Mouse (Mus musculus) layer of hippocampus, adult 18-20 months (tissue): ENCODE measurements around the gene Duox1. TPM values are rescaled to one million over a fixed set of nuclear protein-coding genes. Genes with fewer than 3 reads are reported as not detected.
A peak's percentile ranks its signal among the peaks of the same experiment; 100 is the strongest.
"Not testable (repeated sequence)": the region's sequence is repeated elsewhere in the genome, so short reads cannot be mapped to it uniquely, and the experiment has no call there.

Source experiments
- DNase-seq, 2 experiments: peaks; one replicate each; pipeline ENCODE4 v3.0.0; 2022; ENCODE audit warnings: low spot score in 2 of 2
- total RNA-seq, 2 experiments: library from RNA; stranded (reverse); gene quantifications; 2 replicates each; pipeline ENCODE4 v1.2.3; 2021

The Duox1 gene
- total RNA-seq, 2 experiments from 2014 or later = not detected

DNA sequence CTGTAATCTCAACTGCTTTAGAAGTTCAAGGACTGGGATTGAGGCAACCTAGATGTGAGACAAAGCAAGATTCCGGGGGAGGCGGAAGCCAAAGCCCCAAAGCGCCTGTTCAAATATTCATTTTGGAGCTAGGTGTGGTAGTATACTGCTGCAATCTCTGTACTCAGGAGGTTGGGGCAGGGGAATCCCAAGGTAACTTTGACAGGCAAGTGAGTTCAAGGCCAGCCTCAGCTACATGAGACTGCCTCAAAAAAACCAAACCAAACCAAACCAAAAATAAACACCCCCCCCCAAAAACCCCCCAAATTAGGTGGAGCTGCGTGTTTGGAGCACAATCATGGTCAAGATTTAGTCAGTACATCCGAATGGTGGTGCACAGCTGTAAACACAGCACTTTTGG is 58.5 kb downstream of the Duox1 start:
- DNase-seq = no peak

DNA sequence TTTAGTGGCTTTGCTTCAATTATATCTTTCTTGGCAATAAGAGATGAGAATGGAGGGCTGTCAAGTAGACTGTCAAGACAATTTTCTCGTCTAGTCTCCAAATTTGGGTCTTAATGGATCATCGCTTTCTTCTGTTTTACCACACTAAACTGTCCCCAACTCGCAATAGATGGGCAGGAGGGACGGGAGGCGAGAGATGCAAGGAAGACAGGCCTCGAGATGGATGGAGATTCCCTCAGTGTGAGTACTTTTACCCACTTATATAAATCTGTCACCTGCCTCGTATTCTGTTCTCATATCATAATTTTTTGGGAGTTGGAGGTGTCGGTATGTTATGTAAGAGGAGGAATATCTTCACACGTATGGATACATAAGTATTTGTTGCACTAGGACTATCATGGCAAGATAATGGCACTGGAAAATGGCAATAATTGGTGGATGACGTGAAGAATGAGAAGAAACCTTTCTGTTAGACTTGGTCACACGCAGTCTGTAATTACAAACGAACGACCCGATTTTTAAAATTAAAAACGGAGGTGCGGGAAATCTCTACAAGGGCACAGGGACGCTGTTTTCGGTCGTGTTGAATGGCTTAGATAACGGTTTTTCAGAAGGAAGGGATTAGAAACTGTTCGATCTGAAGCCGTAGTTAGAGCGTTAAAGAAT is 59.3 kb downstream of the Duox1 start:
- peak in 1 of 2 experiments; percentile 51 for DNase-seq

DNA sequence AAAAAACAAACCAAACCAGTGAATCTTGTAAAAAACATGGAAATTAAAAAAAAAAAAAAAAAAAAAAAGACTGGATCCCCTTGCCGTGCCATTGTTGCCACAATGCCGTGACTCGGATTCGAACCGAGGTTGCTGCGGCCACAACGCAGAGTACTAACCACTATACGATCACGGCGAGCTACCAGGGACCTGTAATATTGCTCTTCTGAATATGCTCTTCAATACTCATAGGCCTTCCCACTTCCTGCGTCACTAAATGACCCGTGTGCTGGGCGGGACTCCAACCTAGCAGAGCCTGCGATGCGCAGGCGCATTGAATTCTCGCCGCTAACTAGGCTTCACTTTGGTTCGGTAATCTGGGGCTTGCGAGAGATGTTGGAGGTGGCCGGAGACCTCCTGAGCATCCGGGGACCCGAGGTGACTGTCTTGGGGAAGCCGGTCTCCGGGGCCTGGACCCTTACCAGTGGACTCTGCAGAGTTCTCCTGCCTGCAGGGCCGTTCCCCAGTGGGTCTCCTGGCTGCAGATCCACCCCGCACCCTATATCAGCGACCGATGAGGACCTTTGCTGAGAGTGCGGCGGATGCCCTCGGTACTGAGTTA is 60.0 kb downstream of the Duox1 start:
- DNase-seq = peak; percentile 96 to 99

DNA sequence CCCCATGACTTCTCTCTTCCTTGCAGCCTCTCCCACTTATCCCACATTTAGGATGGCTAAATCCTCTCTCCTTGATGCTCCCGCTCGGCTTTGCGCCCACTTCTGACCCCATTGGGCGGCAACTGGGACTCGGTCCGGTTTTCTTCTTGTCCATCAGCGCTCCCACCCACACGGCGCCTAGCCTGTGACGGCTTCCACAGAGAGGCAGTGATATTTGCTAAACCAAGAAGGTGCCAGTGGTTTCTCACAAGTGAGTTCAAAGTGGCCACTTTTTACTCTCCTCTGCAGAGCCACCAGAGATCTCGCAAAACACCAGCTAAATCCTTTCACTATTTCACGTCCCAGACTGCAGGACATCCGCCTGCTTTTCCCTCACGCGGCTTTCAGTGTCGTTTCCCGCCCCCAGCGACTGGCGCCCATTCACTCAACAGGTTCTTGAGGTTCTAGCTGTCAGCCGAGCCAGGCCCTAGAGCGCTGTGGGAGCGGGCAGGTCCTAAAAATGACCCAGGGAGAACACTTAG is 60.6 kb downstream of the Duox1 start:
- peak in 1 of 2 experiments; percentile 51 for DNase-seq

DNA sequence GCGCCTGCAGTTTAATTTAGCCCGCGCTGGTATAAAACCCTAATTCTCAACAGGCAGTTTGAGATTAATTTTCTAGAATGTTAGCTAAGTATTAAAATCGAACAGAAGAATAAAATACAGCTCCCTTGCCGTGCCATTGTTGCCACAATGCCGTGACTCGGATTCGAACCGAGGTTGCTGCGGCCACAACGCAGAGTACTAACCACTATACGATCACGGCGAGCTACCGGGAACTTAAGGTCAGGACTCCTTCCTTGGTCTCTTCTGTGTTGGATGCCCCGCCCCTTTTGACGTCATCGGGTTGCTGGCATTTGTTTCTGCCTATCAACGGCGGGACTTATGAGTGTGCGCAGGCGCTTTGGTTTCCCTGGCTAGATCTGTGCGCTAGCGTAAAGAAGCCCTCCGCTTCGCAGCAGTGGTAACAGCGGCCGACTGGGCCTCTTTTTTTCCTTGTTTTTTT is 61.8 kb downstream of the Duox1 start:
- peak; percentile 95 to 99 for DNase-seq

DNA sequence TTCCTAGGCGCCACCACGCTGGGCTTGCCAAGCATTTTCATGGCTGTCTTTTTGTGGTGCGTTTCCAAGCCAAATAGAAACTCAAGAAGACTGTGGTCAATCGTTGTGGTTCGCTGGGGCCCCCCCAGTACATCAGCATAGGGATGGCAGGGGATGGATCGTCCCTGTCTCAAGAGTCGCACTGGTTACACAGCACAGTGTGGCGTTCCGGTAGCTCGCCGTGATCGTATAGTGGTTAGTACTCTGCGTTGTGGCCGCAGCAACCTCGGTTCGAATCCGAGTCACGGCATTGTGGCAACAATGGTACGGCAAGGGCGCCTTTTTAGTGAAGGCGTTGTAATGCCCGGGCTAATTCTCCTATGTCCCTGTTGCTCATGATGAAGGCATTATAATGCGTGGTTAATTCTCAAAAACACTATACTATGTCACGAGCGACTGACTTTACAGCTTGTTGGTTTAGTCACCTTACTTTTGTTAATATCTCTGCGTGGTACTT is 62.3 kb downstream of the Duox1 start:
- peak; percentile 77 to 91 for DNase-seq

DNA sequence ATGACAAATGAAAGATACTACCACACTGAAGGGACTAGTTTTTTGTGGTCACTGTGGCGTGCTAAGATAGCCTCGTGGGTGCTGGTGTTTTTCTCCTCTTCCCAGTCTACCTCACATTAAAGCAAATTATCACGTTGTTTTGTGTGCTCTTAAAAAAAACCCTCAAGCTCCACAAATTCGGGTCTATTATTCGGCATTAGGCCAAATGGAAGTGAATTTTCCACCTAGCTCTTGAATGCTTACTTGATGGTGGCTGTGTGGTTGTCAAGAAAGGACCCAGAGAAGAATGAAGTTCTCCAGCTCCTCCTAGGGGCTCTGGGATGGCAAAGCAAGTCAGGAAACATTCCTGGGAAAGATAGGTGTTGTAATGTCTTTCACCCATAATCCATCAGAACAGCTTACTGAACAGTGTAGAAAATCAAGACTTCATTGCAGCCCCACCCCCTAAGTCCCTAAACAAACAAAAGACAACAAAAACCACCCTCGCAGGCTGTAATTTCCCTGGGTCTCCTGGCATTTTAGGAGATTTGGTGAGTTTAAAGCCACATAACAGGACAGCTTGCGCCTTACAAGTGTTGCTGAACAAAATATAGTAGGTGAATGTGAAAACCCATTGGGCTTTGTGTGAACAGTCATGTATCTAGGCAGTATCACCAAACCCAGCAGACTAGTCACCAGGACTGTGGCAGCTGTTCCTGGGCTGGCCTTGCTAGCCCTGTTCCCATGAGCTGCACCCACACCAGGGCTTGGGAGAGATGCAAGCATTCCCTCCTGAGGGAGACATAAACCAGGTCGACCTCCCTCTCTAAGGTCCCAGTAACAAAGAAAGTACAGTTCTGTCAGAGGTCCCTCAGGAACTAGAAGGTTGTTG is 63.2 kb downstream of the Duox1 start:
- peak in 1 of 2 experiments; percentile 70 for DNase-seq

DNA sequence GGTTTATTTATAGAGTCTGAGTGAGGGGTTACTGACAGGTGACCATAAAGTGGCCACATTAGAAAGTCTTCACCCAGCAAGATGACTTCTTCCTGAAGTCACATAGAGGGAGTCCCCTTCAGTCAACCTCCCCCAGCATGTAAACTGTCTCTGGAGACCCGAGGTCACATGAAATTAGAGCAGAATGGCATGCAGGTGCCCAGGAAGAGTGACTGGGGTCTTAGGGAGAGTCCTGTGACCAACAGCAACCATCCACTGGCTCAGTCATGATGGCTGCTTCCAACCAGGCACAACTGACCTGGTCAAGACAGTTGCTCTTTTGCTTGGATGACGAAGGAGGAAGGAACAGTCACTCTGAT is 63.8 kb downstream of the Duox1 start:
- DNase-seq = no peak

DNA sequence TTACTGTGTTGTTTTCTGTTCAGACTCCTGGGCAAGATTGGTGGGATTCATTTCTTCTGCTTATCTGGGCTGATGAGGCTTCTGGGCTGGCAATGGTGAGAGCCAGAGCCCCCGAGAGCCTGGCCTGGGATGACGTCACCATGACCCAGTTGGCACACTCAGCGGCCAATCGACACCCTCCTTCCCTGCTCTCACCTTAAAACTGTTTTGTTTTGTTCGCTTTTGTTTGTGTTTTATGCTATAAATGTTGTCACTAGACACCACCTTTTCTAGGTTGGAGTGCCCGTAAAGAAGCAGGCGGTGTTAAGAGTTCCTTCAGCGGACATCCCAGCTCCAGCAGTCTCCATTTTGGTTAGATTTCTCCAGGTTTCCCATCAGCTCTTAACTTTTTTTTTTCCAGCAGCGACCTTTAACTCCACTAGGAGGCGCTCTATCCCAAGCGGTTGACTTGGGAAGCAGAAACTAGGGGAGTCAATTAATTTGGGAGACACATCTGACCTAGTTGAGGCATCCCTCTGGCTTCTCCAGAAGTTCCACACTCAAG is 65.4 kb downstream of the Duox1 start:
- peak in 1 of 2 experiments; percentile 78 for DNase-seq

DNA sequence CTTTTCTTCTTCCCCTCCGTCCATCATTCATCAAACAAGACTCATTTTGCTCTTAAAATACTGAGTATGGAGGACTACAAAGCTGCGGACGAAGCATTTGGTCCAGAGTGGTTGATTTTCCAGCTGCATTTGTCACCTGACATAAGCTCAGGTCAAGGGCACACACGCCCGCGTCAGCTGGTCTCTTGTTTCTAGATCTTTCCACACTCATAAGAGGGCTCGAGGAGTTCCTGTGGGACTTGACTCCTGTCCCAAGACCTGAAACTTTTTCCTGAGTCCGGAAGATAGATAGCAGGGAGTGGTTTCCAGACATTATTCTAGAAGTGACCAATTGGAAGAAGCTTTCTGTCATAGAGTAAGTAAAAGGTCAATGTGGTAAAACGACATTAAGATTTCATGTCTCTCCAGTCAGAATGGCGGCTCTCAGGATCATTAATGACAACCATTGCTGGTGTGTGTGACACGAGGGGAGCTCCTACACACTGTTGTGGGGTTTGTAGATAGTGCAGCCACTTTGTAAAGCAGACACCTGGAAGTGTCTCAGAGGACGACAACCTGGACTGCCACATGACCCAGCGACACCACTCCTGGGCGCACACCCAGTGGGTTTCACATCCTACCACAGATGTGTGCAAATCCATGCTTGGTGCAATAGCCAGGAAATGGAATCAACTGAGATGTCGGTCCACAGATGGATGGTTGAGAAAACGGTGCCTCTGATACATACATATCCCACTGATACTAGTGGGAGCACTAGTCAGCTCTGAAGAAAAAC is 66.0 kb downstream of the Duox1 start:
- DNase-seq = no peak

DNA sequence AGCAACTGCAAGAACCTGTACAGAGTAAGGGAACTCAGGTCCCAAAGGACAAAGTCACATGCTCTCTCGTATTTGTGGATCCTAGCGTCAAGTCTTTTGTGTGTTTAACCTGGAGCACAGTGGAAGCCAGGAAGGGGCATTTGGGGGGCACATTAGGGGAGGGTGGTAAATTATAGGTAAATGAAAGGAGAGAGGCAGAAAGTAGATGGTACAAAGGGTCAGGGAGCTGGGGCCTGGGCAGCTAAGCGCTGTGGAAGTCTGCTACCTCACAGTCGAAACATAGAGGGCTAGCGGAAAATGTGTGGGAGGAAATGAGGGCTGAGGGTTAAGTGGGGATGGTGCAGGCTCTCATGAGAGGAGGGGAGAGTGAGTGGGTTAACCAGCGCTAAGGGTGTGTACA is 66.6 kb downstream of the Duox1 start:
- DNase-seq = no peak

DNA sequence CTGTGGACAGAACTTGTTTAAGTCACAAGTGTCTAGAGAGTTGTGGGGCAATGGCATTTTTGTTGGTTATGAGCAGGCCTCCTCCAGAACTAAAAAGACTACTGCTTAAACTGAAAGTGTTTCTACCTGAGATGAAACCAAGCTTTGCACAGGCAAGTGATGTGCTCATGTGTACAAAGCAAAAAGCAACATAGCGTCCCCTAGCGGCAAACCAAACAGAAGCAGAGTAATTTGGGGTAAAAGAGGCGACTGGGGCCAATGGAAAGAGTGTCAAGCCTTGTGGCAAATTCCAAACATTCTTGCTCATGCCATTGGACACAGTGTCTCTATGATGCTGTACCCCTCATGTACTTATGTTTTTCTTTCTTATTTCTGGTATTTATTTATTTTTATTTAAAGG is 69.6 kb downstream of the Duox1 start:
- no peak for DNase-seq

DNA sequence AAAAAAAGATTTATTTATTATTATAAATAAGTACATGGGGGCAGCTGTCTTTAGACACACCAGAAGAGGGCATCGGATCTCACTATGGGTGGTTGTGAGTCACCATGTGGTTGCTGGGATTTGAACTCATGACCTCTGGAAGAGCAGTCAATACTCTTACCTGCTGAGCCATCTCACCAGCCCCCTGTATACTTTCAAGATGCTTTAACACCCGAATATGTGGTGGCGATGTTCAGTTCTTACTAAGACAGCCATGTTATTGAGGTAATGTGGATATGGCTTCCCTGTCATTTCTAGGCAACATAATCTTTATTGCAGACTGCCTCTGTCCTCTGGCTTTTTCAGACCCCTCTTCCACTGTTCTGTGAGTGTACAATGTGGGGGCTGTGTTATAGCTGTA is 71.7 kb downstream of the Duox1 start:
- DNase-seq = not testable (repeated sequence)

DNA sequence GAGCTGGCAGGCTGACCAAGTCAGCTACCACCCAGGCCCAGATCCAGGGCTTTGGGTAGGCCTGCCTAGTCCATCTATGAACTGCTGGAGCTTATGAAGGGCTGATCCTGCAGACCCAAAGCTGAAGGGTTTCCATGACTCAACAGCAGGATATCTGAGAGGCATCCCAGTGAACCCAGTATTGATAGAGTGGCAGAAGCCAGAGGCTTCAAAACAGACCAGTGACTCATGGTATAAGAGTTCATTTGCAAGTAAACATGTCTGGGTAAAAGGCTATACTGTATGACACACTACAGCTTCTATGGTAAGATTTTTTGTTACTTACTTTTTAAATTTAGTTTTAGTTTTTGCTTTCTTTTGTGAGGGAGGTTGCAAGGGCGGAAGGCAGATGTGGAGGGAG is 80.7 kb downstream of the Duox1 start:
- DNase-seq = no peak

Other genes starting within 250 kb of the Duox1 start
- gene Spg11, start 197.3 kb upstream of the Duox1 start, total RNA-seq = 10 to 100 TPM; 14.3 to 14.7 TPM
- gene B2m, start 168.0 kb upstream of the Duox1 start, total RNA-seq = 100 to 1,000 TPM; 114 to 128 TPM
- not detected for gene Trim69, start 155.0 kb upstream of the Duox1 start, total RNA-seq
- not detected for gene Patl2, start 129.5 kb upstream of the Duox1 start, total RNA-seq
- not detected for gene Terb2, start 129.4 kb upstream of the Duox1 start, total RNA-seq
- gene Sord, start 80.9 kb upstream of the Duox1 start, total RNA-seq = 10 to 100 TPM; 20.2 to 20.9 TPM
- under 1 TPM in 1 of 2 experiments, not detected in 1; 0.07 TPM for gene Duox2, start 17.2 kb upstream of the Duox1 start, total RNA-seq
- not detected for gene Duoxa2, start 16.8 kb upstream of the Duox1 start, total RNA-seq
- under 1 TPM in 1 of 2 experiments, not detected in 1; 0.33 TPM for gene Duoxa1, start 1.9 kb upstream of the Duox1 start, total RNA-seq
- 10 to 100 TPM; 58.8 to 61.2 TPM for gene Shf, start 53.5 kb downstream of the Duox1 start, total RNA-seq
- gene Slc28a2, start 110.8 kb downstream of the Duox1 start, total RNA-seq = under 1 TPM; 0.10 to 0.13 TPM
- gene Gm14085, start 169.3 kb downstream of the Duox1 start, total RNA-seq = not detected